Mouse (Mus musculus) spleen, adult 18-20 months (tissue): ENCODE measurements around the gene Cdca8.
"Not testable (repeated sequence)": the region's sequence is repeated elsewhere in the genome, so short reads cannot be mapped to it uniquely, and the experiment has no call there.

ENCODE experiments used
- DNase-seq, 2 experiments: peaks; one replicate each; pipeline ENCODE4 v3.0.0; 2022; ENCODE audit warnings: mixed read lengths in 2 of 2

The Cdca8 gene

DNA sequence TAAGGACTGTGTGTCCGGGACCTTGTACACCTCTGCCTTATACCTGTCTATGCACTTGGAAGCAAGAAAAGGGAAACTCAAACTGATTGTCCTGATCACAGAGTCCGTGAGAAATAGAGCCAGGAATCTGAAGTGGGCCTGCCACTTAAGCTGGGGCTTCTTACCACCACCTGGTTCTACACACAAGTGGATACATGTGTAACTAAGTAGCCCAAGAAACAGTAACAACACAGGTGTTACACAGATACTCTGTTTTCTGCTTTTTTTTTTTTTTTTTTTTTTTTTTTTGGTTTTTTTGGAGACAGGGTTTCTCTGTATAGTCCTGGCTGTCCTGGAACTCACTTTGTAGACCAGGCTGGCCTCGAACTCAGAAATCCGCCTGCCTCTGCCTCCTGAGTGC lies at the start of gene Cdca8:
Gene Cdca8 (minus strand): TSS at position 101 of the 400 bp plus-strand sequence.
- DNase-seq = not testable (repeated sequence)

DNA sequence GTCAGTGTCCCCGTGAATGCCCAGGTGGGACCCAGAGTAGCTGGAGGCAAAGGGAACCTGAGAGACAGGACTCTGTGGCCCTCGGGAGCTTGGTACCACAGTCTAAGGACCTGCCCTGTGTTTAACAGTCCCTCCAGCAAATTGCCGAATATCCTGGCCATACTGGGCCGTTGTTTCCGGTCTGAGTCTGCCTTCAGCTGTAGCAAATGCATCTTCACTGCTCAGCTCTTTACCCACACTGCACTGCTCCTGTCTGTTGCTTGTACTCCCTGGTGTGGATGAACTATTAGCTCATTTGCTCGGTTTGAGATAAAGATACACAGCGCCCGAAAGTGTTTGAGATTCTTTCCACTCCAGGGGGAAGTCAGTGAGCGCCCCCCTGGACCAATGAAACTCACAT lies 49.3 kb upstream of the Cdca8 start:
- no peak for DNase-seq

DNA sequence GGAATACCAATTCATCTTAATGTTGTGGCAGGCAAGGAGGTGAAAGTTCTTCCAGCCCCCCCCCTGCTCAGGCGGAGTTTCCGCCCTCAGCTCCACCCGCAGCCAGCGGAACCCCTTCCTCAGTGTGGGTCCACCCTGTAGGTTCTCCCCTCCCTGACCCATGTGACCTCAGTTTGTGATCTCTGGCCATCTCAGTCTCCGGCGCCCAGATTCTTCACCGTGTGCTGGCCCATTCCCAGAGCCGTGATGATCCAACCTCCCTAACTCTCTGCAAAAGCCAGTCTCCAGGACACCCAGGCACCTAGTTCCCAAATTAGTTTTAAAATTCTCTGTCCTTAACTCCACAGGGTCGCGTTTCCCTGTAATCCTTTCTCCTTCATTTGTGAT lies 48.6 kb upstream of the Cdca8 start:
- DNase-seq = no peak

DNA sequence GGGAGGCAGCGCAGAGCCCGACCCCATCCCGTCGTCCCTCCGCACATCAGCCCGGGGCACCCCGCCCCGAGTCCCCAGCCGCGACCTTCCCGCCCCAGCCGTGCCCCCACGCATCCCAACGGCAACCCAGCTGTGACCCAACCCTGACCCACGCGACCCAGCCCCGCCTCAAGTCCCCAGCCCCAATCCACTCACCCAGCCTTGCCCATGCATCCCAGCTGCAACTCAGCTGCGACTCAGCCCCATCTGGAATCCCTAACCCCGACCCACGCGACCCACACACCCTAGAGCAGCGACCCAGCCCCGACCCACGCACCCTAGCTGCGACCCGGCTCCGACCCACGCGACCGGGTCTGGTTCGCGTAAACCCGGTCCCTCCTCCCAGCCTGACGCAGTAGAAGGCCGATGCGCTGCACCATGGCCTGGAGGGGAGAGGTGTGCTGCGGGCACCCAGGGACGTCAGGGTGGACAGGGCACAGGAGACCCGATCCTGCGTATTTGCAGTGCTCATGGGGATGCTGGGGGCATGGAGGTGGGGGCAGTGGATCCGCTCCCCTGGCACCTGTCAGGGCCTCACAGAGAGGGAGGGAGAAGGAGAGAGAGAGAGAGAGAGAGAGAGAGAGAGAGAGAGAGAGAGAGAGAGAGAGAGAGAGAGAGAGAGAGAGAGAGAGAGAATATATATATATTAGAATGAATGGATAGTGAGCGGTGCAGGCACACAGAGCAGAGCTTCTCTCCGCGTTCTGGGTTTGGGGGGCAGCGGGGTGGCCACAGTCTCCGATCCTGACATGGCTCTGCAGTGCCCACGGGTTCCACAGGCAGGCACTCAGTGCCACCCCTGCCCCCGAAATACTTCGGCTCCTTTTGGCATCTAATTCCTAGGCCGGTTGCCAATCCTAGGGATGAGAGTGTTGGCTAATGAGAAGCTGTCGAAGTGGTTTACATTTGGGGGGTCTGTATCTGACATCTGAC lies 47.9 kb upstream of the Cdca8 start:
- no peak for DNase-seq

DNA sequence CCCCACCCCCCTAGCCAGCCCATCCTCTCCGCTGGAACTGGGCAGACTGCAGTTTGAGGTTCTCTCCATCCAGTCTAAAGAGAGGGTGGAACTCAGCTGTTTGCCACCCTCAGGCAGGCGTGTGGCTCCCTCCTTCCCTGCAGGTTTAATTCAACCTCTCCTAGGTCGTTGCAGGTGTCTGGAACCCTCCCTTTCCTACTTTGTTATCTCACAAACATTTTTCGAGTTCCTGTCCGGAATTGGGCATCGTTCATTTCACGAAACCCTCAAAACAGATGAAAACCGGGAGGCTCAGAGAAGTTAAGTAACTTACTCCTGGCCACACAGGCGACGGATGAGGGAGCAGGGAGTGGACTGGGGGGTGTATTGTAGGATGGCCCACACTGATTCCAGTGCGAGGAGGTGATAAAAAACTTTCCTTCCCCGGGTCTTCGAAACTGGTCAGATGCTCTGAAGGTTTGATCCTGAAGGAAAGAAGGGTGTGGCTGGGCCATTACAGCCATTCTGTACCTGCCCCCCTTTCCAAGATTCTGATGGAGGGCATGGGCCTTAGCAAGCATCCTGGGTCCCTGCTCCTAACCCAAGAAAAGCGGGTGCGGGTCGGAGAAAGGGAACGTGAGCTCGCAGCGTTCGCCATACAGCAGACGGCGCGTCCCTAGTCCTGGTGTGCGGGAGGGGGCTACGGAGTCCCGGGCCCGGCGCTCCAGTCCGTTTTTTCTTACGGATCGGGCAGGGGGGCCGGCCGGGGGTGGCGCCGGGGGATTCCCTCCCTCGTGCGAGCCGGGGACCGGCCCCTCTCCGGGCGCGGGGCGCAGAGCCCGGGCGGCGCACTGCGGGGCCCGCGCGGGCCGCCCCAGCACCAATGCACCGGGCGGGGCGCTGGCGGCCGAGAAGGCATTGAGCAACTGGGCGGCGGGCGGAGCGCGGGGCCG lies 46.8 kb upstream of the Cdca8 start, which contains the start of gene Rspo1:
Gene Rspo1 (plus strand): TSS at position 760 of the 932 bp plus-strand sequence.
- DNase-seq = no peak

DNA sequence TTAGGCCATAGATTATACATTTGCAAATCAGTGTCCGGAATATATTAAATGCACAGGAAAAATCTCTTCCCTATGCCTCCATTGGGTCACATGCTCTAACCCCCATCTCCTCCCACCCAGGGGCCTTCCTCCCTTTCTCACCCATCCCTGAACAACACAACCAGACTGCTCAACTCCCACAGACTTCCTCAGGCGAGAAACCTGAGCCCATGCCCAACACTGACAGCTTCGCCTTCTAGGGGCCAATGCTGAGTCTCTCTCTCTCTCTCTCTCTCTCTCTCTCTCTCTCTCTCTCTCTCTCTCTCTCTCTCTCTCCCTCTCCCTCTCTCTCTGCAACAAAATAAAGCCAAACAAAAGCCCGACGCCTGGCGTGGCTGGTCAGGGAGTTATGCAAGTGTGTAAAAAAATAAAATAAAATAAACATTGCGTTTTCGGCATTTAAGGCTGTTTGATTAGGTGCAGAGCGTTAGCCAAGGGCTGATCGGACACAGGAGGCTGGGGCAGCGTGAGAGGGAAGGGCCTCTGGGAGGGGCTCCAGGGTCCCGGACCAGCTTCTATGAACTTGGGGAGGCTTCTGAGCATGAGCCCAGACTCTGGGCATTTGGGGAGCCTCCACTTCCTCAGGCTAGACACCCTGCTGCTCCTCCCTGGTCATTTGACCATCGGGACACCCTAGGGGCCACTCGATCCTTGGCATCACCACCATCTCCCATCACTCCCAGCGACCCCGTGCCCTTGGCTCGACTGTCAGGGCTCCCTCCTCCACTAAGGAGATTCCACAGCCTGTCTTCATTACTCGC lies 46.0 kb upstream of the Cdca8 start:
- DNase-seq = no peak

- peak in 1 of 2 experiments; percentile 11 for DNase-seq
Measured at GRCm38 (mm10) chr4:124983893-124984526, 44.9 kb upstream of the Cdca8 start.

- DNase-seq = no peak
Measured at GRCm38 (mm10) chr4:124978201-124978600, 39.1 kb upstream of the Cdca8 start.

GRCm38 (mm10) chr4:124973296-124973695 lies 34.2 kb upstream of the Cdca8 start:
- no peak for DNase-seq

GRCm38 (mm10) chr4:124972316-124972715 lies 33.2 kb upstream of the Cdca8 start:
- DNase-seq = no peak

GRCm38 (mm10) chr4:124971094-124971493 lies 32.0 kb upstream of the Cdca8 start:
- DNase-seq = no peak

- DNase-seq = no peak
Measured at GRCm38 (mm10) chr4:124970677-124971076, 31.6 kb upstream of the Cdca8 start.

DNA sequence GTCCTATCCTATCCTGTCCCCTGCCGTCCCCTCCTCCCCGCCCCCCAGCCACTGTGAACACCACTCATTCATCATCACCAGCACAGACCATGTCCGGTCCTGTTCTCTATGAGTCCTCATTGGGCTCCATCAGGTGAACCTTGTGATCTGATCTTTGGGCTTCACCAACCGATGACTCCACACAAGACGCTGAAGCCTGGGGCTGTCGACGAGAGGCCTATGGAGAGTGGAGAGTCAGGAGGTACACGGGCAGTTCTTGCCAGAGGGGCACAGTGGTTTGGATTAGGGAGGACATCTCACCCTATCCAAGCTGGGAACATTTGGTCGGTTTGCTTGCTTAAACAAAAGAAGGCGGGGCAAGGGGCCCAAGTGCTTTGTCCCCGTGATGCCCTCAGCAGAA lies 31.1 kb upstream of the Cdca8 start:
- no peak for DNase-seq

DNA sequence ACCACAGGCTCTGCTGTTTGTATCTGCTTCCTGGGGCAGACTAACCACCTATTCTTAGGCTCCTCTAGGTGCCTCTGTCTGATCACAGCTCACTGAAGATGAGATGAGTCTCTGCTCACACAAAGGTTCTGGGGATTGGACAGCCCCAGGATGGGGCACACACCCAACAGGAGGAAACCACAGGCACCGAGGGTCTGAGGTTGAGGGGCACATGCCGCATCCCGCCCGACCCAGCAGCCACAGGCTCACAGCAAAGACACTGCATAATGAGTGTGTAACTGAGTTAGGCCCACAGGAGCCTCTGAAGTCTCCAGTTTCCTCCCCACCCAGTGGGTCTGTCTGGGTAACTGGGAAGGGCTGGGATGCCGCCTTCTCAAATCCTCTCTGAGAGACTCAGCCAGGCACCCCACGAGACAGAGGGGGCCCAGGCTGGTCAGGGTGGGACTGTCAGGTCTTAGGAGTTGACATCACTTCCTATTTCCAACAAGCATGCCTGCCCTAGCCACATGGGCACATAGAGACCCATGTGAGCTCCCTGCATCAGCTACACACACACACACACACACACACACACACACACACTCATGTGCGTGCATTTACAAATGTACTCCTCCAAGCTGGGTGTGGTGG lies 30.2 kb upstream of the Cdca8 start:
- DNase-seq = no peak

GRCm38 (mm10) chr4:124968711-124969110 lies 29.6 kb upstream of the Cdca8 start:
- no peak for DNase-seq

- no peak for DNase-seq
Measured at GRCm38 (mm10) chr4:124964912-124965599, 25.9 kb upstream of the Cdca8 start.

DNA sequence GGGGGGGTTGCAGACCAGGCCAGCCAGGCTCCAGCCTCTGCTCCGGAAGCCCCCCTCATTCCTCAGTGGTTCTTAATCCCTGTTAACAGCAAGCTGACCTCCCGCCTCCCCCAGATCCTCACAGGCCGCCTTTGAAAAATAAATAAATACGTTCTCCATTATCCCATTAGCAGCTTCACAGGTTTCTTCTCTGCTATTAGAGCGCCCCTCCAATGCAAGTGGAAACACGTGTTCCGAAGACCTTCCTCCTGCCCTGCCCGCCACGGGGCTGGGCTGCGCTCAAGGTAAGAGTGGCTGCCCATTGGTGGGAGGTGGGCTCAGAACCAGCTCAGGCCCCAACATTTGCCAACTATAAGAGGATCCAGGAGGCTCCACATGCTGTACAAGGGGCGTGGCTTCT lies 23.5 kb upstream of the Cdca8 start:
- DNase-seq = no peak

GRCm38 (mm10) chr4:124960940-124961339 lies 21.8 kb upstream of the Cdca8 start:
- no peak for DNase-seq

DNA sequence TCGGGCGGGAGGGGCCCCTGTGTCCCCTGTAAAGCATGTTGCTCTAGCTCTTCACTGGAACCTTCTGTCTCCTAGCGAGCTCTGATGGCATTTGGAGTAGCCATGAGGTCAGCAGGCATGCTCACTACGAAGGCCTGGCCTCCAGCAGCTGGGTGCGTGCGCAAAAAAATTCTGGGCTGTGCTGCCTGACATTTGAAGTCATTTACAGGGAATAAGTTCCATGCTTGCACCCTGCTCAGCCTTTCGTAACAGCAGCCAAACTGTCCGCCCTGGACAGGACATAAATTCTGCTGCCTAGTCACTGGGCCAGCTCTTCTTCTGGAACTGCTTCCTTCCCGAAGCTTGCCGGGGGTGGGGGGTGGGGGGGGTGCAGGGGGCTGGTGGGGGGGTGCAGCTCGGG lies 20.0 kb upstream of the Cdca8 start:
- DNase-seq = no peak

GRCm38 (mm10) chr4:124957284-124957683 lies 18.2 kb upstream of the Cdca8 start:
- no peak for DNase-seq

DNA sequence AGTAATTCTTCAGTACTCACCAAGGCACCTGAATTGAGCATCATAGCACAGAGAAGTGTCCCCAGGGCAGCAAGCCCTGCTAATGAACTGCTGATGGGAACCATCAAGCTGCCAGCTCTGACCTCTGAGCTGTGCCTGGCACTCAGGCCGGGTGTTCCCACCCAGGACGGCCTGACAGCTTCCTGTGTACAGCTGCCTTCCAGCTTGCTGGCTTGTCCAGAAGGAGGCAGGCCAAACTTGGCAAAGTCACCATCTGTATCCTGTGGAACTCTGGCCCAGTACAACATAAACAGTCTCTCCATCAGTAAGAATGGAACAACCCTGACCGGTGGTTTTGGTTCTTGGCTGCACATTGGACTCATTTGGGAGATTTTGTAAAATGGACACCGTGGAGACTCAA lies 14.4 kb upstream of the Cdca8 start:
- no peak for DNase-seq
